In the genomic region with DNA sequence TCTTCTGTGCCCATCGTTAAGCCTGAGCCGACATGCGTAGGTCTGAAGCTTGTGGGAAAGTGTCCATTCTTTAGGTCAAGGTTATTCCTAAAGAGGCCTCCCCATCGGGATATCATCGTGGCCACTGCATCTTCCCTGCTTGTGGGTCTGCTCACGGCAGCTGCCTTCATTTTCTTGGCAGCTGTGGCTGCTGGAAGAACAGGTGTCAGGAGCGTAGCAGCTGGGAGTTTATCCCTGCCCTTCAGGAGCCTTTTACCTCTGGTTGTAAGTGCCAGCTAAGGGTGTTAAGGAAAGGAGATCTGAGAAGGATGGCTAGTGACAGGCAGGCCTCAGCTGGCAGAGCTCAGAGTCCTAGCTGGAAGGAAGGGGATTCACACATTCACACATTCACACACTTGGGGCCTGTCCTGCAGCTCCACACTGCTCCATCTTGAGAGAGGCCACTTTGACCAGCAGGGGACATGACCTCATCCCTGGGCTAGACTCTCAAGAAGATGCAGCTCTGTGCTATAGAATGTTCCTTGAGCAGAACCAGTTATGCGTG, we compare ENCODE assay signal across 26 mouse cellular contexts.
A peak's percentile ranks its signal among the peaks of the same experiment; 100 is the strongest.
DNase-seq lines count a peak whose midpoint lies in the region; ATAC-seq and TF ChIP-seq lines count a peak whose summit lies in the region.
"Had no signal": no experiment of that assay in that cellular context is flagged by ENCODE, and none has a peak within 500 bp of the region (broad histone marks: within the 10 kb centered on the region; RNA-seq: fewer than 3 reads in every experiment).

No protein-coding gene starts in this region.

- WGBS in embryonic facial prominence, embryonic 12.5 days, result 85% methylated on average over 8 of the region's 8 CpGs
- 85% methylated on average over 8 of the region's 8 CpGs for WGBS in embryonic facial prominence, embryonic 10.5 days
- 76% methylated on average over 8 of the region's 8 CpGs for WGBS in limb, embryonic 12.5 days
- WGBS in limb, embryonic 10.5 days, result 75% methylated on average over 8 of the region's 8 CpGs
- WGBS in olfactory bulb, adult 2 months, result 77% methylated on average over 8 of the region's 8 CpGs
- WGBS in midbrain, embryonic 10.5 days, result 87% methylated on average over 8 of the region's 8 CpGs

- H3K4me3 ChIP-seq in embryonic facial prominence, embryonic 12.5 days, result no peak overlapping the region
- H3K4me3 ChIP-seq in embryonic facial prominence, embryonic 10.5 days, result no peak overlapping the region
- H3K4me3 ChIP-seq in limb, embryonic 12.5 days (replicated peaks), result no peak overlapping the region
- no peak overlapping the region for H3K4me3 ChIP-seq in limb, embryonic 10.5 days
- H3K4me3 ChIP-seq in olfactory bulb, adult 2 months (ENCODE audit: insufficient read depth, low read depth, low read length), result no peak overlapping the region
- H3K4me3 ChIP-seq in midbrain, embryonic 10.5 days, result no peak overlapping the region
- H3K4me3 ChIP-seq: embryonic facial prominence, embryonic 13.5 days; forebrain, embryonic 12.5 days; heart, embryonic 13.5 days; hindbrain, embryonic 12.5 days had no signal

- no peak overlapping the region for H3K4me2 ChIP-seq in embryonic facial prominence, embryonic 12.5 days (replicated peaks)
- H3K4me2 ChIP-seq in limb, embryonic 12.5 days, result no peak overlapping the region
- H3K4me2 ChIP-seq: embryonic facial prominence, embryonic 13.5 days; forebrain, embryonic 12.5 days; heart, embryonic 13.5 days; hindbrain, embryonic 12.5 days; midbrain, embryonic 11.5 days had no signal

- TF ChIP-seq CTCF in brain, embryonic 14.5 days (IDR thresholded peaks at IDR 0.05; ENCODE audit: borderline replicate concordance, extremely low read depth, insufficient read depth, insufficient read length), result no peak
- no peak for TF ChIP-seq CTCF in olfactory bulb, adult 2 months (IDR thresholded peaks at IDR 0.05; ENCODE audit: insufficient read depth, low read depth, low read length)

- H3K9ac ChIP-seq in embryonic facial prominence, embryonic 12.5 days, result no peak overlapping the region
- H3K9ac ChIP-seq in limb, embryonic 12.5 days (replicated peaks), result no peak overlapping the region
- H3K9ac ChIP-seq: embryonic facial prominence, embryonic 13.5 days; forebrain, embryonic 12.5 days; heart, embryonic 13.5 days; hindbrain, embryonic 12.5 days; liver, embryonic 14.5 days had no signal

- DNase-seq in embryonic facial prominence, embryonic 10.5 days (ENCODE audit: low spot score), result no peak
- DNase-seq in limb, embryonic 10.5 days (ENCODE audit: low spot score), result no peak
- peak; percentile 18 for DNase-seq in brain, embryonic 14.5 days (ENCODE audit: low read depth)
- DNase-seq in thymus, postnatal 14 days, result no peak
- DNase-seq in midbrain, embryonic 10.5 days (ENCODE audit: low spot score), result no peak
- DNase-seq: adrenal gland, postnatal 10 days; cerebellum, adult 11 months; cerebellum, adult 9-10 months; cerebellum, postnatal 36 days; heart, postnatal 10 days; kidney, adult 9 months; liver; lung, adult 2 months; lung, postnatal 14 days; right cerebral cortex, postnatal 4 days had no signal

- peak; percentile 60 for ATAC-seq in embryonic facial prominence, embryonic 12.5 days (ENCODE audit: insufficient number of reproducible peaks, insufficient read depth, low FRiP score, low TSS enrichment)
- ATAC-seq in limb, embryonic 12.5 days (ENCODE audit: insufficient number of reproducible peaks, insufficient read depth, low FRiP score, low TSS enrichment, low read depth), result peak; percentile 31; the same call in 1 of the 2 replicates
- ATAC-seq: intestine, postnatal 0 days; Patski had no signal

- H3K4me1 ChIP-seq in embryonic facial prominence, embryonic 12.5 days, result no peaks in the 10 kb centered on the region
- no peaks in the 10 kb centered on the region for H3K4me1 ChIP-seq in embryonic facial prominence, embryonic 10.5 days
- no peaks in the 10 kb centered on the region for H3K4me1 ChIP-seq in limb, embryonic 12.5 days (replicated peaks)
- H3K4me1 ChIP-seq in limb, embryonic 10.5 days, result no peaks in the 10 kb centered on the region
- H3K4me1 ChIP-seq in olfactory bulb, adult 2 months (ENCODE audit: control insufficient read depth, insufficient read depth, low read length), result peaks cover 17% of the 10 kb centered on the region
- no peaks in the 10 kb centered on the region for H3K4me1 ChIP-seq in midbrain, embryonic 10.5 days
- H3K4me1 ChIP-seq: embryonic facial prominence, embryonic 13.5 days; forebrain, embryonic 12.5 days; heart, embryonic 13.5 days; hindbrain, embryonic 12.5 days had no signal

- H3K27ac ChIP-seq in embryonic facial prominence, embryonic 12.5 days, result no peak overlapping the region
- no peak overlapping the region for H3K27ac ChIP-seq in embryonic facial prominence, embryonic 10.5 days (replicated peaks)
- H3K27ac ChIP-seq in limb, embryonic 12.5 days, result no peak overlapping the region
- H3K27ac ChIP-seq in limb, embryonic 10.5 days, result no peak overlapping the region
- H3K27ac ChIP-seq in olfactory bulb, adult 2 months (ENCODE audit: insufficient read depth, low read depth, low read length), result 0 out of 2 replicates have a peak overlapping the region, but pooled peaks have one; percentile 8
- H3K27ac ChIP-seq in midbrain, embryonic 10.5 days (replicated peaks), result no peak overlapping the region
- H3K27ac ChIP-seq: embryonic facial prominence, embryonic 13.5 days; forebrain, embryonic 12.5 days; heart, embryonic 13.5 days; hindbrain, embryonic 12.5 days; liver, embryonic 14.5 days had no signal

- H3K27me3 ChIP-seq in embryonic facial prominence, embryonic 12.5 days, result no peaks in the 10 kb centered on the region
- no peaks in the 10 kb centered on the region for H3K27me3 ChIP-seq in embryonic facial prominence, embryonic 10.5 days (replicated peaks; ENCODE audit: low read depth, poor library complexity, severe bottlenecking)
- no peaks in the 10 kb centered on the region for H3K27me3 ChIP-seq in limb, embryonic 12.5 days
- no peaks in the 10 kb centered on the region for H3K27me3 ChIP-seq in limb, embryonic 10.5 days (ENCODE audit: low read depth, poor library complexity, severe bottlenecking)
- no peaks in the 10 kb centered on the region for H3K27me3 ChIP-seq in midbrain, embryonic 10.5 days (ENCODE audit: low read depth, poor library complexity, severe bottlenecking)
- H3K27me3 ChIP-seq: embryonic facial prominence, embryonic 13.5 days; forebrain, embryonic 12.5 days; heart, embryonic 13.5 days; hindbrain, embryonic 12.5 days; Patski had no signal

- TF ChIP-seq POLR2A in brain, embryonic 14.5 days (IDR thresholded peaks at IDR 0.05; ENCODE audit: borderline replicate concordance, extremely low read depth, insufficient read depth, insufficient read length, poor library complexity, severe bottlenecking), result no peak
- no peak for TF ChIP-seq POLR2A in olfactory bulb, adult 2 months (IDR thresholded peaks at IDR 0.05; ENCODE audit: insufficient read depth, low read depth, low read length)

- peaks cover 8% of the 10 kb centered on the region; the same call in 1 of the 2 replicates for H3K9me3 ChIP-seq in embryonic facial prominence, embryonic 12.5 days
- 0 out of 2 replicates have a peak, but pooled peaks cover 8% of the 10 kb centered on the region for H3K9me3 ChIP-seq in embryonic facial prominence, embryonic 10.5 days
- 0 out of 2 replicates have a peak, but pooled peaks cover 3% of the 10 kb centered on the region for H3K9me3 ChIP-seq in limb, embryonic 12.5 days
- H3K9me3 ChIP-seq in limb, embryonic 10.5 days (replicated peaks), result no peaks in the 10 kb centered on the region
- H3K9me3 ChIP-seq in midbrain, embryonic 10.5 days (replicated peaks), result peaks cover 13% of the 10 kb centered on the region; the same call in 1 of the 2 replicates
- H3K9me3 ChIP-seq: forebrain, embryonic 12.5 days had no signal

- no peaks in the 10 kb centered on the region for H3K36me3 ChIP-seq in embryonic facial prominence, embryonic 12.5 days
- H3K36me3 ChIP-seq in embryonic facial prominence, embryonic 10.5 days (replicated peaks), result no peaks in the 10 kb centered on the region
- no peaks in the 10 kb centered on the region for H3K36me3 ChIP-seq in limb, embryonic 12.5 days
- H3K36me3 ChIP-seq in limb, embryonic 10.5 days, result no peaks in the 10 kb centered on the region
- H3K36me3 ChIP-seq in midbrain, embryonic 10.5 days, result no peaks in the 10 kb centered on the region
- H3K36me3 ChIP-seq: embryonic facial prominence, embryonic 13.5 days; forebrain, embryonic 12.5 days; heart, embryonic 13.5 days; hindbrain, embryonic 12.5 days had no signal
